Mouse (Mus musculus) CD4-positive helper T cell, adult 2 months (primary cell): ENCODE measurements around the gene Trim23.
"Not testable (repeated sequence)": the region's sequence is repeated elsewhere in the genome, so short reads cannot be mapped to it uniquely, and the experiment has no call there.

Experiments used
- DNase-seq: peaks from one replicate; pipeline ENCODE4 v3.0.0-alpha.2; 2012; ENCODE audit warnings: low read depth, missing footprints, low spot score

Gene Trim23

GRCm38 (mm10) chr13:104178650-104179121, at the start of gene Trim23:
Gene Trim23 (plus strand): TSS chr13:104178797.
- peak; percentile 99 for DNase-seq

- no peak for DNase-seq
Observed at GRCm38 (mm10) chr13:104132561-104132960, 46.0 kb upstream of the Trim23 start.

GRCm38 (mm10) chr13:104134510-104135085, 44.0 kb upstream of the Trim23 start:
- DNase-seq = no peak

- peak; percentile 85 for DNase-seq
Observed at GRCm38 (mm10) chr13:104139369-104140209, 39.0 kb upstream of the Trim23 start.

GRCm38 (mm10) chr13:104144871-104145270, 33.7 kb upstream of the Trim23 start:
- no peak for DNase-seq

- DNase-seq = no peak
Observed at GRCm38 (mm10) chr13:104145646-104146045, 33.0 kb upstream of the Trim23 start.

GRCm38 (mm10) chr13:104154180-104154579, 24.4 kb upstream of the Trim23 start:
- no peak for DNase-seq

GRCm38 (mm10) chr13:104155106-104155505, 23.5 kb upstream of the Trim23 start:
- DNase-seq = no peak

GRCm38 (mm10) chr13:104155686-104156085, 22.9 kb upstream of the Trim23 start:
- no peak for DNase-seq

- no peak for DNase-seq
Observed at GRCm38 (mm10) chr13:104171711-104172110, 6.9 kb upstream of the Trim23 start.

- no peak for DNase-seq
Observed at GRCm38 (mm10) chr13:104172498-104172897, 6.1 kb upstream of the Trim23 start.

- no peak for DNase-seq
Observed at GRCm38 (mm10) chr13:104176874-104177273, 1.7 kb upstream of the Trim23 start.

GRCm38 (mm10) chr13:104177796-104178649, 574 bp upstream of the Trim23 start, which contains the start of gene Trappc13:
Gene Trappc13 (minus strand): TSS chr13:104178469.
- no peak for DNase-seq

GRCm38 (mm10) chr13:104179176-104179888, 735 bp downstream of the Trim23 start:
- no peak for DNase-seq

- DNase-seq = no peak
Observed at GRCm38 (mm10) chr13:104187357-104187756, 8.8 kb downstream of the Trim23 start.

GRCm38 (mm10) chr13:104195891-104196290, 17.3 kb downstream of the Trim23 start:
- not testable (repeated sequence) for DNase-seq

- DNase-seq = peak; percentile 6
Observed at GRCm38 (mm10) chr13:104204313-104204712, 25.7 kb downstream of the Trim23 start.

- DNase-seq = no peak
Observed at GRCm38 (mm10) chr13:104227478-104227877, 48.9 kb downstream of the Trim23 start.

- DNase-seq = peak; percentile 98
Observed at GRCm38 (mm10) chr13:104228384-104229066, 49.9 kb downstream of the Trim23 start, which contains the start of the genes Cenpk and Ppwd1. Gene Cenpk (plus strand): TSS chr13:104228611. Gene Ppwd1 (minus strand): TSS chr13:104228843.

- DNase-seq = no peak
Observed at GRCm38 (mm10) chr13:104229181-104229580, 50.6 kb downstream of the Trim23 start.
